Mouse (Mus musculus) spleen, adult 10 weeks (tissue): ENCODE measurements around the gene Morc2b. TPM values are rescaled to one million over a fixed set of nuclear protein-coding genes. Genes with fewer than 3 reads are reported as not detected.

ENCODE experiments used
- polyA plus RNA-seq: library from polyadenylated mRNA; stranded (reverse); fragments of 350-450 nt; fragmentation: Illumina TruSeq; extraction: RNeasy Lipid Tissue Mini Kit (QIAGEN cat#74804); gene quantifications from one replicate; pipeline ENCODE4 v1.2.3, GENCODE M21; 2015; ENCODE audit warnings: low replicate concordance; ENCODE audit not compliant: insufficient read depth

The Morc2b gene
- polyA plus RNA-seq: not detected

DNA sequence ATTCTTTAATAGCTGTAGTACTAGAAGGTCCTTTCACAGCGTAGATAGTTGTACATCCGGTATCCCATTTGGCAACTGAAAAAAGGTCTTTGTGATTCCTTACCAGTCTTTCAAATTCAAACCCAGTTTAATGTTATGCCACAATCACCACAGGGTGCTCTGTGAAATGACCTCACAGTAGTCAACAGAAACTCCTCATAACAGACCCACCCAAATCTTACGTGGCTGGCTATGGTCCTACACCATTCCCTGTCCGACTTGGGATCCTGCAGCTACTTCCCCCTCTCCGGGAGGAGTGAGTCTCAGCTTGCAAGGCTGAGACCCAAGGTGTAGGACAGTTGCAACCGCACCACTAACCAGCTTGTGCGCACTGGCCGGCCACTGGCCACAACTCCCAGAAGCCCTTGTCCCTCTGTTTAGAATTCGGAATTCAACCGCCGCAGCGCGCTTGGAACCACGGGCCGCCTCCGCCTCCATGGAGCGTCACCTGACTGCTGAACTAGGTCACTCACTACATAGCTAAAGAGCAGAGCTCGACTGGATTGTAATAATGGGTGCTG, at the start of gene Morc2b:
TSS of gene Morc2b (minus strand) at position 423 of the 560 bp plus-strand sequence.

DNA sequence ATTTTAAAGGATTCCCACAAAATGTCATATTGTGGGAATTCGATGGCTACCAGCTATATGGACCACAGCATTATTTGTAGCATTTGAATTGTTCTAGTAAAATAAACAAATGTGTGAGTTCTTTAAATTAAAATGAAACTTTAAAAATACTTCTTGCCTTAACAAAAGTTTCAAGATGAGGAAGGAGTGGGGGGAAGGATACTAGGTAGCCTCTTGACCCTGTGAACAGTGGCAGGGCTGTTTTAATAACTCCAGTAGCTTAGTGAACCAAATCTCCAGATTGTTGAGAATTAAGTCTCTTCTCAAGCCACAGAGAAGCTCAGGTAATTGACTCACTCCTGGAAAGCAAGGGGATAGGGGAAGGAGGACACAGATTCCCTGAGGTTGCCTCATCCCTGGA, 28.7 kb upstream of the Morc2b start, which contains the start of gene Olfr55:
TSS of gene Olfr55 (plus strand) at position 301 of the 400 bp plus-strand sequence.

DNA sequence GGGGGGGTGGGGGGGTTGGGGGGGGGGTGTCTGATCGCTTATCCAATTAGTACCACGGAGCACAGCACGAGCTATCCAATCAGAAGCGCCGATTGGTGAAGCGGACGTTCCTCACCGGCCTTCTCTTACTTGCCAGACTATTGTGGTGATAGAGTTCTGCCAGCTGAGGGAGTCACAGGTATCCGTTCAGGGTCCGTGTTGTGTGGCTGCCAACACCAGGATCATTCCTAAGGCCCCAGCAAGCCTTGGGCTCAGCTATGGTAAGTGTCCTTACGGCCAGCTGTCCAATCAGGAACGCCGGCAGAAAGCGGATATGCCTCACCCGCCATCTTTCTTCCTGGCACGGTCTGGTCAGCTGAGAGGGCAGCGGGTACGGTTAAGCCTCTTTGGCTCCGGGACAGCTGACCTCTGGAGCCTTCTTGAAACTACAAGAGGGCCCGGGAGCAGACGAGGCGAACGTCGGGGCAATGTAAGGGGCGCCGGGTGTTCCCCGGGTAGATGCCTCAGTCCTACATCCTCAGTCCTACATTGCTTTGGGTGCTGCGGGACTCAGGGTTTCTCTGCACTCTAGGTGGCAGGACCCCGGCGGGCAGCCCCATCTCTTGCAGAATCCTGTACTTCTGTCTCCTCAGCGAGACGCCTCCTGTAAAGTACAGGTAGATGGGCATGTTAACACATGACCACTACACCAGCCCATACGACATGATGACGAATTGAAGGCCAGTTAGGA, 50.1 kb downstream of the Morc2b start, which contains the start of gene Zfp563:
TSS of gene Zfp563 (plus strand) at position 91 of the 730 bp plus-strand sequence.

DNA sequence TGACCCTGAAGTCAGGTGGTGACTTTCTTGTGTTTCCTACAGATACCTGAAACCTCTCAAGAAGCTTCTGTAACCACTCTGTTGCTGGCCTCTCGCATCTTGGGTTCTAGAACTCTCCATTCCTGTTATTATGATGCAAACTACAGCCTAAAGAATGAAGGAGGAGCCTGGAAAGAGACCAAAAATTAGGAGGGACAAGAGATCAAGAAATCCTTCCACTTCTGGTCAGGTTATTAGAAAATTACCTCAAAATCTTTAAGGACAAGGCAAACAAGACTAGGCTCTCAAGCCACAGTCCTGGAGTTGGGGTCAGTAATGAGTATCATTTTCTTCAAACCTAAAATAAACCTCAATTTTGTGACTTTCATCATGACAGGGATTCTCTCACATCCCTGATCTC, 71.5 kb downstream of the Morc2b start, which contains the start of gene 4921501E09Rik:
TSS of gene 4921501E09Rik (minus strand) at position 101 of the 400 bp plus-strand sequence.

Other genes starting within 250 kb of the Morc2b start
- 13.0 TPM for gene Zfp870, start 248.0 kb downstream of the Morc2b start, polyA plus RNA-seq
- gene Cyp4f14, start 222.3 kb downstream of the Morc2b start, polyA plus RNA-seq: not detected
- 40.5 TPM for gene Cyp4f13, start 192.3 kb downstream of the Morc2b start, polyA plus RNA-seq
- 28.0 TPM for gene Zfp472, start 173.9 kb downstream of the Morc2b start, polyA plus RNA-seq
- 36.4 TPM for gene Zfp952, start 146.6 kb downstream of the Morc2b start, polyA plus RNA-seq
- 7.5 TPM for gene Zfp763, start 106.3 kb downstream of the Morc2b start, polyA plus RNA-seq
- not detected for gene 4921501E09Rik, start 71.6 kb downstream of the Morc2b start, polyA plus RNA-seq
- 8.2 TPM for gene Zfp563, start 50.4 kb downstream of the Morc2b start, polyA plus RNA-seq
- gene Olfr55, start 28.8 kb upstream of the Morc2b start, polyA plus RNA-seq: not detected
- gene Olfr239, start 51.6 kb upstream of the Morc2b start, polyA plus RNA-seq: not detected
- not detected for gene Olfr1564, start 82.0 kb upstream of the Morc2b start, polyA plus RNA-seq
- 15.8 TPM for gene Zfp955a, start 115.5 kb upstream of the Morc2b start, polyA plus RNA-seq
- gene Olfr63, start 125.0 kb upstream of the Morc2b start, polyA plus RNA-seq: not detected
- gene Zfp955b, start 149.9 kb upstream of the Morc2b start, polyA plus RNA-seq: 10.1 TPM
- gene Zfp81, start 219.2 kb upstream of the Morc2b start, polyA plus RNA-seq: 20.6 TPM